Mouse (Mus musculus): ENCODE measurements at regions not wholly inside any gene's neighbourhood (a gene's known extent, or its start where the extent isn't known, plus 50 kb on each side); places are given as distances from the start of the nearest gene placed in this dataset.

DNA sequence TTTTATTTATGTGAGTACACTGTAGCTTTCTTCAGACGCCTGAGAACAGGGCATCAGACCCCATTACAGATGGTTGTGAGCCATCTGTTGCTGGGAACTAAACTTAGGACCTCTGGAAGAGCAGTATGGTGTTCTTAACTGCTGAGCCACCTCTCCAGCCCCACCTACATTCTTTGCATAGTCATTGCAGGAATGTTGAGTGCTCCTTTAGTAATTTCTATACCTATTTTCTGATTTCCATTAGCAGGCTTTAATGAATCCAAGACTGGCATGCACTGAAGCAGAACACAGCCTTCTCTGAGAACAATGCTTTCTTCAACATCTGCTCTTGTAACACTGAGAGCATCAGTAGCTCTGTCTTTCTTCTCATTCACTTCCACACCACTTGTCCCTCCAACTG, 131.7 kb upstream of the Cdkn2b start:
- TF ChIP-seq CTCF (IDR thresholded peaks at IDR 0.05; ENCODE audit: control insufficient read depth, insufficient read depth, insufficient replicate concordance, low read depth, low read length) (no peak), POLR2A (IDR thresholded peaks at IDR 0.05; ENCODE audit: control insufficient read depth, low read depth, low read length) (no peak)
